8 mouse cellular contexts compared by ENCODE assay signal in the genomic region with DNA sequence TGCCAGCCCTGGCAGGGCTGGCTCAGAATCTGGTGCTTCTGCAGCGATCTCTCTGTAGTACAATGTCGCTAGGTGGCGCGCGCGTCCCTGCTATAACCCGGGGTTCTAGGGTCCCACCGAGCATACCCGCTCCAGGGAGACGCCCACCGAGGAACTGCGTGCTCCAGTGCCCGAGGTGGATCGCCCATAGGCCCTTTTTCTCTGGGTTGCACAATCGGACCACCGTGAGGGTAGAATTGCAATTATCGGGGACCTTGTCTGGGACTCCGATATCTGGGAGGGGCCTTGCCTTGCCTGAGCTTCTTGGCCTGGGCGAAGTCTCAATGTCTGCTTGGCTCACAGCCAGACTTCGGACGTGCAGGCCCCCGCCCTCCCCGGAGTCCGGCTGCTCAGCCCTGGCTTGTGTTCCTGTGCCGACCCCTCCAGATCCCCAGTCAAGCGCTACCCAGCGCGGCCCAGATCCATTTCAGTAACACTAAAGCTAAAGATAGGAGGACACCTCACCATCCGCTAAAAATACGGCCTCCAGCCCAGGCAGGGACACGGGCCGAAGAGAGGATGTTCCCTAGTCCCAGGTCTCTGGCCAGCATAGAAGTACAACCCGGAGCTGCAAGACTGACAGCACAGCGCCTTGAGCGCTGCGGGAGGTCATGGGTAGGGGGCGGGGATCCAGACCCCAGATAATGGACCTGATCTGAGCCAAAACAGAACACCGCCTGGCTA. TPM values are rescaled to one million over a fixed set of nuclear protein-coding genes. Genes with fewer than 3 reads are reported as not detected.
A peak's percentile ranks its signal among the peaks of the same experiment; 100 is the strongest.
DNase-seq lines count a peak whose midpoint lies in the region; ATAC-seq lines count a peak whose summit lies in the region.

No protein-coding gene starts in this region.

- DNase-seq in R1 (ENCODE audit: low read depth, low spot score): peak; percentile 91
- DNase-seq in cerebellum, postnatal 14 days: peak; percentile 97 to 99
- DNase-seq in frontal cortex, postnatal 14 days (ENCODE audit: low spot score in 2 of 2): peak; percentile 72 to 88
- DNase-seq in layer of hippocampus, postnatal 25 days (ENCODE audit: extremely low spot score in 1 of 2, low spot score in 1 of 2): peak; percentile 86 to 99
- DNase-seq in lung, postnatal 25 days (ENCODE audit: low spot score): peak; percentile 91
- peak; percentile 98 for DNase-seq in retina, embryonic 14.5 days (ENCODE audit: low spot score)
- DNase-seq in thymus, postnatal 36 days: peak; percentile 87 to 91

- H3K4me2 ChIP-seq in hindbrain, embryonic 13.5 days: peak overlapping the region; percentile 91

- ATAC-seq in hindbrain, embryonic 13.5 days (ENCODE audit: low FRiP score): peak; percentile 78

- H3K9ac ChIP-seq in hindbrain, embryonic 13.5 days: peak overlapping the region; percentile 83

- peaks cover 41% of the 10 kb centered on the region for H3K4me1 ChIP-seq in hindbrain, embryonic 13.5 days (replicated peaks)

- peaks cover 10% of the 10 kb centered on the region; the same call in 1 of the 2 replicates for H3K27me3 ChIP-seq in hindbrain, embryonic 13.5 days

- under 1% methylated on average over 38 of the region's 38 CpGs for WGBS in hindbrain, embryonic 13.5 days

- peak overlapping the region; percentile 70 for H3K4me3 ChIP-seq in hindbrain, embryonic 13.5 days

- no peaks in the 10 kb centered on the region for H3K9me3 ChIP-seq in hindbrain, embryonic 13.5 days

- no peaks in the 10 kb centered on the region for H3K36me3 ChIP-seq in hindbrain, embryonic 13.5 days

- peak overlapping the region; percentile 85 for H3K27ac ChIP-seq in hindbrain, embryonic 13.5 days

RNA-seq across cellular contexts. Expression of a gene that starts 0.5 kb away (rescaled TPM):
- polyA plus RNA-seq in hindbrain, embryonic 13.5 days (2015; fragmentation: Nextera tagmentation; extraction: Ambion mirVana): 11.5 and 12.4 TPM in 2 replicates
- 1 to 10 TPM; 6.3 to 6.4 TPM for total RNA-seq in layer of hippocampus, postnatal 25 days (2021)

RNA-seq across cellular contexts. Expression of a gene that starts 11.3 kb away (rescaled TPM):
- polyA plus RNA-seq in hindbrain, embryonic 13.5 days (2015; fragmentation: Nextera tagmentation; extraction: Ambion mirVana): 128 and 137 TPM in 2 replicates
- 10 to 100 TPM; 82.5 to 95.6 TPM for total RNA-seq in layer of hippocampus, postnatal 25 days (2021)

RNA-seq across cellular contexts. Expression of a gene that starts 30.2 kb away (rescaled TPM):
- 15.2 and 15.9 TPM in 2 replicates for polyA plus RNA-seq in hindbrain, embryonic 13.5 days (2015; fragmentation: Nextera tagmentation; extraction: Ambion mirVana)
- total RNA-seq in layer of hippocampus, postnatal 25 days (2021): 1 to 10 TPM; 3.4 TPM

RNA-seq across cellular contexts. Expression of a gene that starts 39.9 kb away (rescaled TPM):
- polyA plus RNA-seq in hindbrain, embryonic 13.5 days (2015; fragmentation: Nextera tagmentation; extraction: Ambion mirVana): 22.6 and 24.2 TPM in 2 replicates
- 1 to 10 TPM; 5.4 to 6.5 TPM for total RNA-seq in layer of hippocampus, postnatal 25 days (2021)

RNA-seq across cellular contexts. Expression of a gene that starts 46.5 kb away (rescaled TPM):
- 2.6 and 2.8 TPM in 2 replicates for polyA plus RNA-seq in hindbrain, embryonic 13.5 days (2015; fragmentation: Nextera tagmentation; extraction: Ambion mirVana)
- 1 to 10 TPM; 3.1 to 3.4 TPM for total RNA-seq in layer of hippocampus, postnatal 25 days (2021)

Comparison
In these comparisons a context has a peak if more than half of its experiments do, and no peak if none do; other contexts are left out.
1. Peak in every context shown above with its lines: DNase-seq, ATAC-seq, H3K4me3 ChIP-seq and H3K27ac ChIP-seq.